Mouse (Mus musculus): ENCODE data around the gene B3galt1. TPM values are rescaled to one million over a fixed set of nuclear protein-coding genes. Genes with fewer than 3 reads are reported as not detected.

The B3galt1 gene
- 100 to 1,000 TPM; 101 to 105 TPM for total RNA-seq (2021)

DNA sequence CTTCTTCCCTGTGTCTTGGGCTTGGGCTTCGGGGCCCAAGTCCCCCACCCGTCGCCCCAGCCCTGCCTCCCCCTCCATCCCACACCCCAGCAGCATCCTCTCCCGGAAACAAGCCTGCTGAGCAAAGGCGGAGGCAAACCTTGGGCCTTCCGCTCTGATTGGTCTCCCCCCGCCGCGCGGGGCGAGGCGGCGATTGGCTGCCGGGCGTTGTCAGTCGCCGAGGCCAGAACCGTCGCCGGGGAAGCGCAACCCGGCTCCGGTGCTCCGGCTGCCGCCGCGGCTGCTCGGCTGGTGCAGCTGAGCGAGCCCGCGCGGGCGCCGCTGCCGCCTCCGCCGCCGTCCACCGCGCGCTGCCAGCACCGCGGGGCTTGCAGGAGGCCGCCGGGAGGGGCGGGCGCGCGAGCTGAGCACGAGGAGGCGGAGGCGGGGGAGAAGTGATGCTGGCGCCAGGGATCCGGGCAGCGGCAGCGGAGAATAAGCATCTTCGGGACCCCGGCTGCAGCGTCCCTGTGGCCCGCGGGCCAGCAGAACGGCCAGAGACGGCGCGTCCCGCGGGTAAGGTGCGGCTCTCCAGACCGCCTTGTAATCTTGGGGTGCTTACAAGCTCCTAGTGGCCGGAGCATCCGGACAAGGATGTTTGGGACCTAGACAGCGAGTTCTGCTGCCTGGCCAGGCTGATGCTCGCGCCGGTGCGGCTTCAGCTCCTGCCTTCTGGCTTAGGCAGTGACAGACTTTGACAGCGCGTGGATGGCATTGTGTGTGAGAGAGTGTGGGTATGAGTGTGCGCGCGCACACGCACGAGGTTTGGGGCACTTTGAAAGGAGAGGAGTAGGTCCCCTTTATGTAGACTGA is at the start of gene B3galt1:
Gene B3galt1 (plus strand): TSS at position 392 of the 852 bp plus-strand sequence.
- intact Hi-C loops (cut with DNase I), result loop anchor here (5.0 to 10.0 kb wide), 2 partner anchors 249 to 782 kb away; no protein-coding TSS in a partner anchor
- peak; percentile 89 to 94 for DNase-seq (ENCODE audit: extremely low spot score in 1 of 2, low spot score in 2 of 2)

- DNase-seq (ENCODE audit: extremely low spot score in 1 of 2, low spot score in 2 of 2), result no peak
- intact Hi-C loops (cut with DNase I), result no loop called here
Measured at GRCm38 (mm10) chr2:67516405-67516804, 49.3 kb upstream of the B3galt1 start.

DNA sequence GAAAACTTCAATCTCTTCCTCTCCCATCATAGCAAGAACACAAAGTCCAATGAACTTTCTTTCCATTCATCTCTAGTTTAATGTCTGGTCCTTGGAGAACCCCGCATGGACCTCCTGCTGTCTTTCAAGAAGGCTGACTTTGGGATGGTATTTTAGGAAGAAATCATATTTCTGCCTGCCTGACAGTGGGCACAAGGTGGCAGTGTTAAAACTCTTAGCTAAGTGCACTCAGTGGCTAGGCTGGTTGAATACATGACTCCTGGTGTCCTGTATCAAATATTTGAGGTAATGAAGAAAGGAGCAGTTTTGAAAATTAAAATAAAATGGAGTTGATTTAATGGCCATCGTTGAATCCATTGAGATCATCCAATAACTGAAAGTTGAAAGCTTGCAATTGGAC is 30.3 kb upstream of the B3galt1 start:
- intact Hi-C loops (cut with DNase I), result no loop called here
- no peak for DNase-seq (ENCODE audit: extremely low spot score in 1 of 2, low spot score in 2 of 2)

DNA sequence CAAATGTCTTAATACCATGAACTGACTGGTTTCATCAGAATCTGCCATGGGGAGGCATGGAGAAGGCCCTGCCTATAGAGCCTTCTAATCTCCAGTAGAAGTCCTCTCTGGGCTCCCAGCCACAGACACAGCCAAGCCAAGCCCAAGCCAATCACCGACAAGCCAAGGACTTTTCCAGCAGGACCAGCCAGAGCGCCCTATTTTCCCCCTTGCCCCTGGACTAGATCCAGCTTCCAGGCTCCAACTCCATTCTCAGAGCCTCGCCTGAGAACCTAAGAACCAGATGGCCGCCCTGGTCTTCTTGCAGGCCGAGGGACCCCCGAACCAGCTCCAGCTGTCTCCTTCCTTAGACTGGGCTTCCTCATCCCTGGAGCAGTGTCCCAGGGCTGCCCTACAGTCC is 26.2 kb upstream of the B3galt1 start:
- DNase-seq (ENCODE audit: extremely low spot score in 1 of 2, low spot score in 2 of 2), result no peak

DNA sequence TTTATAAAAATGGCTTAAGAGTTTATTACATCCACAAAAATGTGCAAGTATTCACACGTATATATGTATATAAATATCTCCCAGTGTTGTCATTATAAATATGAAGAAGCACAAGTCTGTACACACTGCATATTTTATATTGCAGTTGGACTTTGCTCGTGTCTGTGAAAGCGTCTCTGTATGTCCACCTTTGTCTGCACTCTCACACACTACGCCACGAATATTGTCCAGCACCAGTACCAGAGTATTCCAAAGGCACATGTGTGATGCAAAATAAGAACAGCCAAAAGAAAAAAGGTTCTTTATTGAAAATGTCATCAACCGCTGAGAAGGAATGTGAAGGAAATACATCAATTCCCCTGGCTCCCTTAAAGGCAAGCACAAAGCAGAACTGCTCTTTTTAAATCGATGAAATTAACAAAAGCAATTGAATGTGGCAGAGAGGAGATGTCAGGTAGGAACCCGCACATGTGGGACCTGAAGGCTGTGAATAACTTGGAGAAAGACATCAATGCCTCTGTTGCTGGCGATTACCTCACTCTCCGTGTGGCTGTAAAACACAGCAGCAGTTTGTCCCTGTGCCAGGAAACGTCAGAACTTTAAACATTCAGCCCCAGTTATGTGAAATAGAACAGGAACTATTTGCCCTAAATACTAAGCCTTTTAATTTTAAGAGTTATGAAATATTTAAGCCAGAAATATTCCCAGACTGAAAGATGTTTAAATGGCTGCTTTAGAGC is 23.5 kb upstream of the B3galt1 start:
- intact Hi-C loops (cut with DNase I), result no loop called here
- DNase-seq (ENCODE audit: extremely low spot score in 1 of 2, low spot score in 2 of 2), result no peak

More for the DNA sequence above, 26.2 kb upstream of the B3galt1 start:
- intact Hi-C loops (cut with DNase I), result no loop called here

GRCm38 (mm10) chr2:67544426-67544825 is 21.2 kb upstream of the B3galt1 start:
- intact Hi-C loops (cut with DNase I), result no loop called here

GRCm38 (mm10) chr2:67564851-67565479 is 706 bp upstream of the B3galt1 start:
- DNase-seq (ENCODE audit: extremely low spot score in 1 of 2, low spot score in 2 of 2), result peak; percentile 63 to 72
- intact Hi-C loops (cut with DNase I), result loop anchor here (5.0 to 10.0 kb wide), 2 partner anchors 250 to 782 kb away; no protein-coding TSS in a partner anchor

More at GRCm38 (mm10) chr2:67544426-67544825, 21.2 kb upstream of the B3galt1 start:
- no peak for DNase-seq (ENCODE audit: extremely low spot score in 1 of 2, low spot score in 2 of 2)

DNA sequence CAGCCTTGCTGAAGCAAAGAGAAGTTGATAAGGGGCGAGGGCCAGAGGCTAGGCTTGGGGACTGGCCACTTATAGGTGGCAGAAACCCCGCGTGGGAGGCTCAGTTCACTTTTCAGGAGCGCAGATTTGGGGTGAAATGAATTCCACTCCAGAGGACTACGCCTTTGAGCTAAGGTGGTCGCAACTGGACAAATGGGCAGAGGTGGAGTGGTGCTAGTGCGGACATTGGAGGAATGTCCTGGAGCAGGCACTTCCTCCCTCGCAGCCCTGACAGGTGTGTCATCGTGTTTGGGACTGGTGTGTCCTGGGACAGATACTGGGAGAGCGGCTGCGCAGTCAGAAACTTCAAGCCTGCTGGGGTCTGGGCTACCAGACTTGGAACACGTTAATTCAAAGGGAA is 895 bp downstream of the B3galt1 start:
- intact Hi-C loops (cut with DNase I), result loop anchor here (5.0 to 10.0 kb wide), 2 partner anchors 248 to 781 kb away; no protein-coding TSS in a partner anchor
- no peak for DNase-seq (ENCODE audit: extremely low spot score in 1 of 2, low spot score in 2 of 2)

GRCm38 (mm10) chr2:67567141-67567680 is 1.5 kb downstream of the B3galt1 start:
- no peak for DNase-seq (ENCODE audit: extremely low spot score in 1 of 2, low spot score in 2 of 2)

GRCm38 (mm10) chr2:67576634-67577033 is 11.0 kb downstream of the B3galt1 start:
- peak; percentile 17 to 26 for DNase-seq (ENCODE audit: extremely low spot score in 1 of 2, low spot score in 2 of 2)

More at GRCm38 (mm10) chr2:67567141-67567680, 1.5 kb downstream of the B3galt1 start:
- intact Hi-C loops (cut with DNase I), result loop anchor here (5.0 to 10.0 kb wide), 2 partner anchors 248 to 780 kb away; no protein-coding TSS in a partner anchor

GRCm38 (mm10) chr2:67583091-67583490 is 17.4 kb downstream of the B3galt1 start:
- no peak for DNase-seq (ENCODE audit: extremely low spot score in 1 of 2, low spot score in 2 of 2)
- intact Hi-C loops (cut with DNase I), result no loop called here

More at GRCm38 (mm10) chr2:67576634-67577033, 11.0 kb downstream of the B3galt1 start:
- intact Hi-C loops (cut with DNase I), result loop anchor here (10.0 kb wide), 1 partner anchor 98 kb away; no protein-coding TSS in a partner anchor

DNA sequence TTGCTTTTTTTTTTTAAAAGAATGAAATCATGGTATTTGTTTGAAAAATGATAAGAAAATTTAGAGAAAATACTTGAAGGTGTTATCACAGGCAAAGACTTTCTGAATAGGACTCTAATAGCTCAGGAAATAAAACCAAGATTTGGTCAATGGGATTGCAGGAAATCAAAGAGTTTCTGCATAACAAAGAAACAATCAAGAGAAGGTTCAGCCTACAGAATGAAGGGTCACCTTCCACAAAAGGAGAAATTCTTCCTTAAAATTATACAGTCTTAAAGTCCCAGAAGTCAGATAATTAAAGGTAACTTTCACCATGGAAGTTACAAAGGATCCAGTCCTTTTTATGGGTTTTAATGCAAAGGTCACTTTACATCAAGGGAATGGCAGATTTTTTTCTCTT is 24.7 kb downstream of the B3galt1 start:
- intact Hi-C loops (cut with DNase I), result no loop called here
- no peak for DNase-seq (ENCODE audit: extremely low spot score in 1 of 2, low spot score in 2 of 2)

- DNase-seq (ENCODE audit: extremely low spot score in 1 of 2, low spot score in 2 of 2), result peak in 1 of 2 experiments; percentile 42
Measured at GRCm38 (mm10) chr2:67591831-67592629, 26.4 kb downstream of the B3galt1 start.

GRCm38 (mm10) chr2:67622902-67623301 is 57.2 kb downstream of the B3galt1 start:
- intact Hi-C loops (cut with DNase I), result no loop called here
- DNase-seq (ENCODE audit: extremely low spot score in 1 of 2, low spot score in 2 of 2), result no peak

More at GRCm38 (mm10) chr2:67591831-67592629, 26.4 kb downstream of the B3galt1 start:
- intact Hi-C loops (cut with DNase I), result no loop called here

DNA sequence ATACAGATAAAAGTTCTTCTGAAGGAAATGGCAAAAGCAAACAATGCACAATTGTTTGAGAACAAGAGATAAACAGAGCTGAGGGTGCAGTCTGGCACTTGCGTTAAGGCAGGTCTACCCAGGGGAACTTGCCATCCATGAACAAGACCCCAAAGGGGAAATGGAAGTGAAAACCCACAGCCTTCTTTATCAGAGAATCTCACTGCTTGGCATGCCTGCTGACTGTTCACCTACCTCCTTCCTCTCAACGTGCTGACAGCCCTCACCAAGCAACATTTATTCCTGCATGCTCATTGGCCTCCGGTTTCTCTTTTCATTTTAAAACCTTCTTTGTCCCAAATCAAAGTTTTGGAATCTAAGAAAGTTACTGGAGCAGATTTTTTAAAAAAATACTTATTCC is 62.0 kb downstream of the B3galt1 start:
- DNase-seq (ENCODE audit: extremely low spot score in 1 of 2, low spot score in 2 of 2), result no peak
- intact Hi-C loops (cut with DNase I), result no loop called here

DNA sequence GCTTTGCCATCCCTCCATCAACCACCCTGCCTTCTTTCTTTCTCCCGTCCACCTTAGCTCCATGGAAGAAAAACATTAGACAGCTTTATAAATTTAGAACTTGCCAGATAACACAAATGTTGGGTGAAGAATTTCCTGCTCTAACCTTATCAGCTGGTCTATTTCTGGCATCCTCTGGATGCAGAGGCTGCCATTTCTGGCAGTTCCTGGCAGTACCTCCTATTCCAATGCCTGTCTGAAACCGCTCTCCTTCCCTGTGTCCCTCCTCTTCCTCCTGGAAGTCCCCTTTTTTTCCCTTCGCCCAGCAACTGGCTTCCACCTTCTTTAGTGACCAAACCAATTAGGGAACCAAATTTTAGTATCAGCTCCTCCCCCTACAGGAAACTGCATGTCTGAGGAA is 62.6 kb downstream of the B3galt1 start:
- intact Hi-C loops (cut with DNase I), result no loop called here
- DNase-seq (ENCODE audit: extremely low spot score in 1 of 2, low spot score in 2 of 2), result no peak

GRCm38 (mm10) chr2:67654847-67655246 is 89.2 kb downstream of the B3galt1 start:
- intact Hi-C loops (cut with DNase I), result no loop called here
- DNase-seq (ENCODE audit: extremely low spot score in 1 of 2, low spot score in 2 of 2), result peak in 1 of 2 experiments; percentile 16

- DNase-seq (ENCODE audit: extremely low spot score in 1 of 2, low spot score in 2 of 2), result no peak
- intact Hi-C loops (cut with DNase I), result no loop called here
Measured at GRCm38 (mm10) chr2:67657372-67657771, 91.7 kb downstream of the B3galt1 start.
